Mouse (Mus musculus) limb, embryonic 11.5 days (tissue): ENCODE data around the gene Tlr2. TPM values are rescaled to one million over a fixed set of nuclear protein-coding genes. Genes with fewer than 3 reads are reported as not detected.

Experiments used
- ATAC-seq: fragments of 200-750 bp; cut with Nextera tagmentation; 2 replicates; pipeline ENCODE4 v1.8.0; 2017; ENCODE audit warnings: low read depth; ENCODE audit not compliant: insufficient number of reproducible peaks, low FRiP score, low TSS enrichment
- DNase-seq: peaks from one replicate; pipeline ENCODE4 v3.0.0-alpha.2; 2015; ENCODE audit warnings: low spot score
- H3K27ac ChIP-seq: fragments of 300-500 bp; sonication (generic); replicated peaks from 2 replicates; pipeline ENCODE4 v1.5.1; 2014; ENCODE audit warnings: low read depth, mild to moderate bottlenecking, low read length
- H3K27me3 ChIP-seq: fragments of 300-500 bp; sonication (generic); 2 replicates; pipeline ENCODE4 v1.6.1; 2014; ENCODE audit warnings: mild to moderate bottlenecking, low read length, mixed read lengths; ENCODE audit not compliant: control insufficient read depth, insufficient read depth
- H3K36me3 ChIP-seq: fragments of 300-500 bp; sonication (generic); 2 replicates; pipeline ENCODE4 v1.6.1; 2014; ENCODE audit warnings: mild to moderate bottlenecking, low read length, moderate library complexity, mixed read lengths; ENCODE audit not compliant: control insufficient read depth, insufficient read depth
- H3K4me1 ChIP-seq: fragments of 300-500 bp; sonication (generic); 2 replicates; pipeline ENCODE4 v1.6.1; 2014; ENCODE audit warnings: low read length, mixed read lengths; ENCODE audit not compliant: control insufficient read depth, insufficient read depth
- H3K4me2 ChIP-seq: fragments of 300-500 bp; sonication (generic); 2 replicates; pipeline ENCODE4 v1.6.1; 2014; ENCODE audit warnings: low read depth, mild to moderate bottlenecking, moderate library complexity; ENCODE audit not compliant: severe bottlenecking
- H3K4me3 ChIP-seq: fragments of 300-500 bp; sonication (generic); 2 replicates; pipeline ENCODE4 v1.5.1; 2014; ENCODE audit warnings: low read depth, low read length
- H3K9ac ChIP-seq: fragments of 300-500 bp; sonication (generic); 2 replicates; pipeline ENCODE4 v1.6.1; 2014; ENCODE audit warnings: mild to moderate bottlenecking, low read length
- H3K9me3 ChIP-seq: fragments of 300-500 bp; sonication (generic); 2 replicates; pipeline ENCODE4 v1.6.1; 2016; ENCODE audit warnings: low read length; ENCODE audit not compliant: control insufficient read depth
- WGBS: fragments of 180-500 bp; shearing (Covaris S2); extraction: QIAGEN DNeasy Blood & Tissue Kit; methylation state at CpG from one replicate; pipeline ENCODE4 v1.1.7; 2014; 5-methylcytosine and 5-hydroxymethylcytosine counted together
- polyA plus RNA-seq: library from polyadenylated mRNA; unstranded; fragments of >200 nt; fragmentation: Nextera tagmentation; extraction: Ambion mirVana; gene quantifications from 2 replicates; pipeline ENCODE4 v1.2.1, GENCODE M21; 2014

The Tlr2 gene
- polyA plus RNA-seq, 1 experiment from 2014 or later, result 2.1 TPM

DNA sequence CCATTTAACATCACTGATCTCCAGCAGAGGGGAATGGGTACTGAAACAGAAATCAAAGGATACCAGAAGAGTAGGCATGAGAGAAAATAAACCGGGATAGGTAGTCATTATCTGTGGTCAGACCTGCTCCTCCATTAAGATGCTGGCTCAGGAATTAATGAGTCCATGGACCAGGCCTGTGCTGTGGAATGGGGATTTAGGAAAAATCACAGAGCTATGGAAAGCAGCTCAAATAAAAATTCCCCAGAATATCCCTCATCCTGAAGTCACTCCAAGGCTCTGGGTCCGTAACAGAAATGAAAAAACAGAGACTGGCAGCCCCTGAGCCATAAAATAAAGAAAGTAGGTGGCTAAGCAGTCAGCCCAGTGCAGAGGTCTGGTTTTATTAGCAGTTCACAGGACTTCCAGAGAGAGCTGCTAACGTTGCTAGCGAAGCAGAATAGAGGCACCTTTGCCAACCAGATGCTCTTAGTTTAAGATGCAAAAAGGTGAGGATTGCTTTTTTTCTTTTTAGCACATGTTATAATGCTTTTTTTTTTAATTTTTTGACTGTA, 25.1 kb downstream of the Tlr2 start:
- ATAC-seq, result no peak
- no peak for DNase-seq
- no peak overlapping the region for H3K4me2 ChIP-seq

DNA sequence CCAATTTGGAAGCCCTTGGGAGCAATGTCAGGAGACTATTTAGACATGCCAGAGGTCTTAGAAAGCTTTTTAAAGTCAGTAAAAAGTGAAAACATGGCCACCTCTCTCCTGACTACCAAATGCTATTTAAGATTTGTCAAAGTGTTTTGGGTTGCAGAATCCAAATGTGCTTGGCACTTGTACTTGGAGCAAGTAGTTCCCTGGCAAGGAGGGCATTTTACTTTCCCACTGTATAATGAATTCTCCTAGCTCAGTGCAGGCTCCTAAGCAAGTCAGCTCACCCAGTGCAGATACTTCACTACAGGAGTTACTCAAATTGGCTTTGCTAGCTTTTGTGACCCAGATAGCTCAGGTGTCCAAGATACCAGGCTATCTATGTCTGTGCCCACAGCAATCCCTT, 28.7 kb downstream of the Tlr2 start:
- Histone ChIP-seq H3K27me3 (no peaks in the 10 kb centered on the region), H3K36me3 (no peaks in the 10 kb centered on the region), H3K4me3 (no peak overlapping the region), H3K4me2 (no peak overlapping the region), H3K9me3 (no peaks in the 10 kb centered on the region), H3K9ac (no peak overlapping the region), H3K27ac (no peak overlapping the region), H3K4me1 (peaks cover 5% of the 10 kb centered on the region; the same call in 1 of the 2 replicates)
- DNase-seq (no peak), ATAC-seq (no peak)

More for the DNA sequence above, 25.1 kb downstream of the Tlr2 start:
- WGBS, result 34% methylated on average over 4 of the region's 4 CpGs
- Histone ChIP-seq H3K9ac (no peak overlapping the region), H3K36me3 (no peaks in the 10 kb centered on the region), H3K9me3 (no peaks in the 10 kb centered on the region), H3K27me3 (no peaks in the 10 kb centered on the region), H3K4me1 (peaks cover 8% of the 10 kb centered on the region; the same call in 1 of the 2 replicates), H3K27ac (no peak overlapping the region), H3K4me3 (no peak overlapping the region)

DNA sequence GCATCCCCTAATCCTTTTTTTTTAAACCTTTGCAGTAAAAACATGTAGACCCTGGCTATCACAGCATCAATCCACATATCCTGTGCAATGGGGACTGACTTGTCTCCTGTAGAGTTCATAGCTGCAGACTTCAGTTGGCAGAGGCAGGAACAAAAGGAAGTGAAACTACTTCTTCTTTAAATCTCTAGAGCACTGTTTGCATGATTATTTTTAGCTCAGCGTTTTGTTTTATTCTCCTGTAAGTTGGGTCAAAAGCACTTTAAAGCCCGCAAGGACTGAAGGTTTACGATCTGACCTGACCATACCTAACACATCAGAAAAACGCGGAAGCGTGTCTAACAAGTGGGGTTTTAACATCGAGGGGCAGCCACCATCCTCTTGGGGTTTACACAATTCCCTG, 29.6 kb downstream of the Tlr2 start:
- WGBS, result 57% methylated on average over 7 of the region's 7 CpGs
- H3K27ac ChIP-seq, result no peak overlapping the region

DNA sequence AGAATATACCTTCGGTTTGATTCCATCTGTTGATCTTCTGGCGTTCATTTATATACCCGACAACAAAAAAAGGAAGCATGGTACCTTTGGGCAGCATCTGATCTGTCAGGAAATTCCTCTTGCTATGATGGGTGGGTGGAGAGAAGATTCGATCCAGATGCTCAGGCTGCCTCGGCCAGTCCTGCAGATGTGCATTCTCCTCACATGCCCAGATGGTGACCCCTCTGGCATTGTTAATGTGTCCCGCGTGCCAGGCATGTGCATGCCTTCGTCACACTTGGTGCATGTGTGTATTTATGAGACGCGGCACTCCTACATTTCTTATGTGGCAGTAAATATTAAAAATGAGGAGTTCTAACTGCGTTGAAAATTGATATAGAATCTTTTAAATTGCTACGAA, 33.1 kb downstream of the Tlr2 start:
- H3K27me3 ChIP-seq, result no peaks in the 10 kb centered on the region
- H3K36me3 ChIP-seq, result no peaks in the 10 kb centered on the region
- DNase-seq (peak; percentile 54), ATAC-seq (no peak)
- H3K4me1 ChIP-seq, result peaks cover 5% of the 10 kb centered on the region; the same call in 1 of the 2 replicates
- 62% methylated on average over 12 of the region's 12 CpGs for WGBS
- no peak overlapping the region for H3K27ac ChIP-seq
- H3K9me3 ChIP-seq, result no peaks in the 10 kb centered on the region
- H3K4me2 ChIP-seq, result no peak overlapping the region
- H3K4me3 ChIP-seq, result no peak overlapping the region
- H3K9ac ChIP-seq, result no peak overlapping the region

More for the DNA sequence above, 29.6 kb downstream of the Tlr2 start:
- no peak overlapping the region for H3K4me2 ChIP-seq
- H3K4me1 ChIP-seq, result peaks cover 5% of the 10 kb centered on the region; the same call in 1 of the 2 replicates
- no peaks in the 10 kb centered on the region for H3K27me3 ChIP-seq
- ATAC-seq (no peak), DNase-seq (no peak)
- no peak overlapping the region for H3K9ac ChIP-seq
- H3K36me3 ChIP-seq, result no peaks in the 10 kb centered on the region
- H3K9me3 ChIP-seq, result no peaks in the 10 kb centered on the region
- H3K4me3 ChIP-seq, result no peak overlapping the region

DNA sequence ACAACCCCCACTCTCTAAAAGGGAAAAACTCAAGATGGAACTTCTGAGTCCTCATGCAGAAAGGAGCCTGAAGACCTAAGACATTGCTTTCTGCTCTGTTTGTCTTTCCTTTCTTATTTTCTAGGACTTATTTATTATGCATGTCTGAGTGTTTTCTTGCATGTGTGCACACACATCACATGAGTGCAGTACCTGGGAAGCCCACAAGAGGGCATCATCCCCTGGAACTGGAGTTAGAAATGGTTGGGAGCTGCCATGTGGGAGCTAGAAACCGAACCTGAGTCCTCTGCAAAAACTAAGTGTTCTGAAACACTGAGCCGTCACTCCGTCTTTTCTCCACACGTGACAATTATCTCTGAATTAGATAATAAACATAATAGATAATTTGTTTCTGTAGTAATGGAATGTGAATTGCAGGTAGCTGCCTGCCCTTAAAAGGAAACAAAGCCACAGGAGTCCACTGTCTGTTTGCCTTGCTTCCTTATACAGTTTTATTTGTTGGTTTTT, 39.9 kb downstream of the Tlr2 start:
- H3K9ac ChIP-seq, result no peak overlapping the region
- DNase-seq, result no peak
- no peaks in the 10 kb centered on the region for H3K36me3 ChIP-seq
- ATAC-seq, result no peak
- H3K4me2 ChIP-seq, result no peak overlapping the region
- no peak overlapping the region for H3K27ac ChIP-seq
- WGBS, result 94% methylated on average over 4 of the region's 4 CpGs
- no peaks in the 10 kb centered on the region for H3K27me3 ChIP-seq
- no peaks in the 10 kb centered on the region for H3K4me1 ChIP-seq
- no peak overlapping the region for H3K4me3 ChIP-seq
- H3K9me3 ChIP-seq, result peaks cover 2% of the 10 kb centered on the region; the same call in 1 of the 2 replicates

DNA sequence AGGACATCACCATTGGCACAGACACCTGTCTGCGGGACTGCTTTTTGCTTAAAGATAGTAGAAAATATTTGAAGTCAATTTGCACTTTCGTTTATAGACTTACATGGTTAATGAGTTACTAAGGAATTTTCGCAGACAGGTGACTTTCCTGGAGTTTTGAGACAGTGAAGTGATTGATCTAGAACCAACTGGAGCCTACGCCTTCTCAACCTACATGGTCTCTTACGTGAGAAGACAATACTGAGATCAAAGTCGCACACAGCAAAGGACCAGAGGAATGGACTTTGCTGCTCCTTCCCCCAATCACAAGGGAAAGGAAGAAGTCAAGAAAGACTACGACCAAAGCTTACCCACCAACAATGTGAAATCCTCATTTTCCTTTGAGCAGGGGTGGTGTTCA, 42.1 kb downstream of the Tlr2 start:
- no peak for DNase-seq
- Histone ChIP-seq H3K4me2 (no peak overlapping the region), H3K9ac (no peak overlapping the region), H3K4me3 (no peak overlapping the region), H3K9me3 (peaks cover 2% of the 10 kb centered on the region; the same call in 1 of the 2 replicates), H3K4me1 (no peaks in the 10 kb centered on the region), H3K27ac (no peak overlapping the region), H3K36me3 (no peaks in the 10 kb centered on the region), H3K27me3 (no peaks in the 10 kb centered on the region)
- no peak for ATAC-seq
- WGBS, result 88% methylated on average over 7 of the region's 7 CpGs

DNA sequence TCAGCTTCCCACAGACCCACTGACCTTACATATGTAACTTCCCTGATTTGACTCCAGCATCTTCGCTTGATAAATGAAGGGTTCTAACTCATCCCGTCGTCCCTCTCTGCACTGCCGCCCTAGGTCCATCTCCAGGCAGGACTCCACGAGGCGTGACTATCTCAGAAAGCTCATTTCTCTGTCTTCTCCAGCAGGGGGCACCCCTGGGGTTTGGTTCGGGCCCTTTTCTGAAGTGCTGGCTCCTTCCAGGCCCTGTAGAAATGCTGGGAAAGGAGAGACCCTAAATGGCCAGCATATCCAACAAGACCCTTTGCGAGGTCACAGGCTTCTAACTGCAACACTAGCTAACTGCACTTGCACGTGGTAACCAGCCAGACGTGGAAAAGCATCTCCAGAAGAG, 43.7 kb downstream of the Tlr2 start:
- no peak overlapping the region for H3K4me3 ChIP-seq
- DNase-seq (peak; percentile 83), ATAC-seq (peak; percentile 35; the same call in 1 of the 2 replicates)
- H3K4me2 ChIP-seq, result no peak overlapping the region
- peaks cover 2% of the 10 kb centered on the region; the same call in 1 of the 2 replicates for H3K9me3 ChIP-seq
- WGBS, result 6% methylated on average over 10 of the region's 10 CpGs
- no peaks in the 10 kb centered on the region for H3K27me3 ChIP-seq
- no peaks in the 10 kb centered on the region for H3K36me3 ChIP-seq
- H3K4me1 ChIP-seq, result no peaks in the 10 kb centered on the region
- H3K27ac ChIP-seq, result no peak overlapping the region
- H3K9ac ChIP-seq, result no peak overlapping the region

DNA sequence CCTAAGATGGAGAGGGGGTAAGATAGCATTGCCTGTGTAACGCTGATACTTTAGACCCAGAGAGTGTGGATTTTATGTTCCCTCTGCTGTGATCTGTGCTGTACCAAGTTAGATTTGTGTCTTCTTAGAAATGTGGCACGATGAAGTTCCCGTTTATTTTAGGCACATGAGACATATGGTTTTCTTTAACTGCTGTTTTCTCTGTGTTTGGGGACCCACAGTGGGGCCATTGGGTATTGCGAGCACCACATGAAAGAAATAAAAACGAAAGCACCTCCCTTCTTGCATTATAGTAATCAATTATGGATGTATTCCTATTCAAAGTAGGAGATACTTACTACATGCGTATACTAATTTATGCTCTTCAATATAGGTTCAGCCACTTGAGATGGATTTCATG, 44.5 kb downstream of the Tlr2 start:
- peaks cover under 1% of the 10 kb centered on the region; the same call in 1 of the 2 replicates for H3K9me3 ChIP-seq
- WGBS, result 51% methylated on average over 6 of the region's 6 CpGs
- no peak for DNase-seq

DNA sequence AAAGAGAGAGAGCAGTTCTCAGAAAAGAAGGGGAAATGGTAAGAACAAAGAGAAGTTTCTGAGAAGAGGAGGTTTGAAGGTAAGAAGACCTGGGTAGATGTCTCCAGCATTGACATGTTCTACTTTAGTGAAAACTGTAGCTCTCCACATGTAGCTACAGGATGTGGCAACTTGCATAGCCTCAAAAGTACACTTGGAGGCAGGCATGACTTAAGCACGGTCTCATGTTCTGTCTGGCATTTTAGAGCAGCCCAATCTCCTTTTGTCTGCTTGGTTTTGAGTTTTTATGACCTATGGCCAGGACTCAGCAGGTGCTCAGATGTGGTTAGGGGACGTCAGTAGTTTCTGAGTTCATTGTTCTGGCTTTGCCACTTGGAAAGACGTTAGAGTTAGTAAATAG, 50.1 kb downstream of the Tlr2 start:
- DNase-seq (no peak), ATAC-seq (no peak)
- no peaks in the 10 kb centered on the region for H3K27me3 ChIP-seq
- no peak overlapping the region for H3K27ac ChIP-seq
- no peaks in the 10 kb centered on the region for H3K36me3 ChIP-seq
- no peaks in the 10 kb centered on the region for H3K9me3 ChIP-seq
- 0 out of 2 replicates have a peak, but pooled peaks cover 2% of the 10 kb centered on the region for H3K4me1 ChIP-seq
- H3K4me2 ChIP-seq, result no peak overlapping the region
- H3K9ac ChIP-seq, result no peak overlapping the region
- no peak overlapping the region for H3K4me3 ChIP-seq
- 67% methylated on average over 3 of the region's 3 CpGs for WGBS

More for the DNA sequence above, 44.5 kb downstream of the Tlr2 start:
- Histone ChIP-seq H3K27me3 (no peaks in the 10 kb centered on the region), H3K4me3 (no peak overlapping the region), H3K9ac (no peak overlapping the region), H3K36me3 (no peaks in the 10 kb centered on the region), H3K4me2 (no peak overlapping the region), H3K27ac (no peak overlapping the region), H3K4me1 (no peaks in the 10 kb centered on the region)
- no peak for ATAC-seq
